Mouse (Mus musculus): ENCODE measurements around the gene Apol7a. TPM values are rescaled to one million over a fixed set of nuclear protein-coding genes. Genes with fewer than 3 reads are reported as not detected.
"Not testable (repeated sequence)": the region's sequence is repeated elsewhere in the genome, so short reads cannot be mapped to it uniquely, and the experiment has no call there.

Gene Apol7a
- polyA plus RNA-seq (2015; fragmentation: Nextera tagmentation; extraction: Ambion mirVana): 1.8 and 2.6 TPM in 2 replicates

- not testable (repeated sequence) for H3K4me3 ChIP-seq (replicated peaks); H3K4me1 ChIP-seq (replicated peaks); H3K4me2 ChIP-seq; H3K36me3 ChIP-seq (replicated peaks); ATAC-seq (ENCODE audit: insufficient read depth); H3K9ac ChIP-seq; H3K27me3 ChIP-seq; H3K9me3 ChIP-seq (replicated peaks)
- H3K27ac ChIP-seq (replicated peaks): peak within 1 kb of the TSS; percentile 38; the same call in 1 of the 2 replicates
- 47% methylated on average over 9 of the region's 9 CpGs for WGBS (ENCODE audit: insufficient replicate concordance)
Measured at GRCm38 (mm10) chr15:77399027-77399426, at the start of gene Apol7a. TSS of gene Apol7a (minus strand) at chr15:77399110.

GRCm38 (mm10) chr15:77447392-77447791, 48.5 kb upstream of the Apol7a start, which contains the start of gene Apol7b:
TSS of gene Apol7b (minus strand) at chr15:77447492.
- not testable (repeated sequence) for H3K27ac ChIP-seq (replicated peaks); H3K27me3 ChIP-seq; H3K4me1 ChIP-seq (replicated peaks); H3K9me3 ChIP-seq (replicated peaks); H3K4me3 ChIP-seq (replicated peaks); H3K4me2 ChIP-seq; H3K9ac ChIP-seq; ATAC-seq (ENCODE audit: insufficient read depth); H3K36me3 ChIP-seq (replicated peaks)
- WGBS (ENCODE audit: insufficient replicate concordance): 65% methylated on average over 2 of the region's 2 CpGs

GRCm38 (mm10) chr15:77445668-77446067, 46.8 kb upstream of the Apol7a start:
- H3K4me3 ChIP-seq (replicated peaks); H3K27ac ChIP-seq (replicated peaks); H3K9ac ChIP-seq; H3K9me3 ChIP-seq (replicated peaks); H3K4me1 ChIP-seq (replicated peaks); H3K36me3 ChIP-seq (replicated peaks); ATAC-seq (ENCODE audit: insufficient read depth); H3K4me2 ChIP-seq; H3K27me3 ChIP-seq: not testable (repeated sequence)
- 57% methylated on average over 1 of the region's 1 CpGs for WGBS (ENCODE audit: insufficient replicate concordance)

- 61% methylated on average over 8 of the region's 8 CpGs for WGBS (ENCODE audit: insufficient replicate concordance)
- ATAC-seq (ENCODE audit: insufficient read depth); H3K9ac ChIP-seq; H3K27ac ChIP-seq (replicated peaks); H3K27me3 ChIP-seq; H3K4me2 ChIP-seq; H3K4me3 ChIP-seq (replicated peaks); H3K4me1 ChIP-seq (replicated peaks); H3K36me3 ChIP-seq (replicated peaks); H3K9me3 ChIP-seq (replicated peaks): not testable (repeated sequence)
Measured at GRCm38 (mm10) chr15:77444746-77445145, 45.8 kb upstream of the Apol7a start.

- H3K9me3 ChIP-seq (replicated peaks); H3K4me3 ChIP-seq (replicated peaks); H3K4me2 ChIP-seq; ATAC-seq (ENCODE audit: insufficient read depth); H3K4me1 ChIP-seq (replicated peaks); H3K36me3 ChIP-seq (replicated peaks); H3K27ac ChIP-seq (replicated peaks); H3K27me3 ChIP-seq; H3K9ac ChIP-seq: not testable (repeated sequence)
- 56% methylated on average over 9 of the region's 10 CpGs for WGBS (ENCODE audit: insufficient replicate concordance)
Measured at GRCm38 (mm10) chr15:77428690-77429448, 30.0 kb upstream of the Apol7a start.

GRCm38 (mm10) chr15:77422925-77423324, 24.0 kb upstream of the Apol7a start:
- ATAC-seq (ENCODE audit: insufficient read depth); H3K4me2 ChIP-seq; H3K9me3 ChIP-seq (replicated peaks); H3K4me1 ChIP-seq (replicated peaks); H3K36me3 ChIP-seq (replicated peaks); H3K9ac ChIP-seq; H3K4me3 ChIP-seq (replicated peaks); H3K27me3 ChIP-seq; H3K27ac ChIP-seq (replicated peaks): not testable (repeated sequence)
- 36% methylated on average over 3 of the region's 7 CpGs for WGBS (ENCODE audit: insufficient replicate concordance)

- H3K4me3 ChIP-seq (replicated peaks); H3K4me2 ChIP-seq; ATAC-seq (ENCODE audit: insufficient read depth); H3K9ac ChIP-seq; H3K9me3 ChIP-seq (replicated peaks); H3K36me3 ChIP-seq (replicated peaks); H3K4me1 ChIP-seq (replicated peaks); H3K27me3 ChIP-seq; H3K27ac ChIP-seq (replicated peaks): not testable (repeated sequence)
- WGBS (ENCODE audit: insufficient replicate concordance): no CpG with 5 or more reads among the region's 3 CpGs
Measured at GRCm38 (mm10) chr15:77419657-77420056, 20.7 kb upstream of the Apol7a start.

GRCm38 (mm10) chr15:77416655-77417333, 17.9 kb upstream of the Apol7a start:
- H3K27ac ChIP-seq (replicated peaks); ATAC-seq (ENCODE audit: insufficient read depth); H3K4me1 ChIP-seq (replicated peaks); H3K9ac ChIP-seq; H3K4me3 ChIP-seq (replicated peaks); H3K4me2 ChIP-seq; H3K36me3 ChIP-seq (replicated peaks); H3K9me3 ChIP-seq (replicated peaks); H3K27me3 ChIP-seq: not testable (repeated sequence)
- WGBS (ENCODE audit: insufficient replicate concordance): 9% methylated on average over 3 of the region's 10 CpGs

GRCm38 (mm10) chr15:77415653-77416052, 16.7 kb upstream of the Apol7a start:
- not testable (repeated sequence) for H3K36me3 ChIP-seq (replicated peaks); H3K9ac ChIP-seq; H3K4me1 ChIP-seq (replicated peaks); H3K27me3 ChIP-seq; H3K27ac ChIP-seq (replicated peaks); H3K4me3 ChIP-seq (replicated peaks); H3K4me2 ChIP-seq; H3K9me3 ChIP-seq (replicated peaks); ATAC-seq (ENCODE audit: insufficient read depth)
- WGBS (ENCODE audit: insufficient replicate concordance): 43% methylated on average over 2 of the region's 2 CpGs

GRCm38 (mm10) chr15:77412695-77413094, 13.8 kb upstream of the Apol7a start:
- WGBS (ENCODE audit: insufficient replicate concordance): 18% methylated on average over 4 of the region's 4 CpGs
- H3K9ac ChIP-seq; H3K36me3 ChIP-seq (replicated peaks); H3K4me2 ChIP-seq; H3K27me3 ChIP-seq; H3K4me3 ChIP-seq (replicated peaks); ATAC-seq (ENCODE audit: insufficient read depth); H3K9me3 ChIP-seq (replicated peaks); H3K27ac ChIP-seq (replicated peaks); H3K4me1 ChIP-seq (replicated peaks): not testable (repeated sequence)

GRCm38 (mm10) chr15:77411035-77411434, 12.1 kb upstream of the Apol7a start, which contains the start of gene Apol9a:
TSS of gene Apol9a (minus strand) at chr15:77411135.
- H3K9ac ChIP-seq; H3K4me2 ChIP-seq; ATAC-seq (ENCODE audit: insufficient read depth); H3K36me3 ChIP-seq (replicated peaks); H3K27ac ChIP-seq (replicated peaks); H3K9me3 ChIP-seq (replicated peaks); H3K4me3 ChIP-seq (replicated peaks); H3K27me3 ChIP-seq; H3K4me1 ChIP-seq (replicated peaks): not testable (repeated sequence)
- 25% methylated on average over 1 of the region's 4 CpGs for WGBS (ENCODE audit: insufficient replicate concordance)

Measured in liver, embryonic 15.5 days (tissue).